Mouse (Mus musculus) ES-E14 (cell line): ENCODE data around the gene Myo16. TPM values are rescaled to one million over a fixed set of nuclear protein-coding genes. Genes with fewer than 3 reads are reported as not detected.

Experiments used
- DNase-seq: peaks from one replicate; pipeline ENCODE4 v3.0.0-alpha.2; 2013; ENCODE audit warnings: low read depth, low spot score
- H3K27ac ChIP-seq: 2 replicates; pipeline ENCODE4 v1.5.1; 2012; ENCODE audit warnings: low read depth, mild to moderate bottlenecking, low read length, moderate library complexity, mixed read lengths; ENCODE audit not compliant: poor library complexity, insufficient read depth, severe bottlenecking
- H3K36me3 ChIP-seq: 2 replicates; pipeline ENCODE4 v1.6.1; 2012; ENCODE audit warnings: mild to moderate bottlenecking, low read length, moderate library complexity, mixed read lengths; ENCODE audit not compliant: control insufficient read depth, poor library complexity, insufficient read depth, severe bottlenecking
- H3K4me1 ChIP-seq, 2 experiments: fragments of 150-350 bp in 1 of 2; sonication (generic) in 1 of 2; 2 replicates each; pipeline ENCODE4 v1.6.1; 2012; ENCODE audit warnings: low read length in 2 of 2, mild to moderate bottlenecking in 1 of 2, mixed read lengths in 1 of 2; ENCODE audit not compliant: control insufficient read depth in 2 of 2, insufficient read depth in 2 of 2, poor library complexity in 1 of 2
- H3K4me3 ChIP-seq, 2 experiments: fragments of 150-350 bp in 1 of 2; sonication (generic) in 1 of 2; 2 replicates each; pipeline ENCODE4 v1.5.1; 2012; ENCODE audit warnings: low read length in 2 of 2, low read depth in 1 of 2, mild to moderate bottlenecking in 1 of 2, mixed read lengths in 1 of 2; ENCODE audit not compliant: insufficient read depth in 1 of 2, poor library complexity in 1 of 2, severe bottlenecking in 1 of 2
- H3K9ac ChIP-seq: 2 replicates; pipeline ENCODE4 v1.6.1; 2012; ENCODE audit warnings: low read depth, mild to moderate bottlenecking, low read length, mixed read lengths; ENCODE audit not compliant: poor library complexity, insufficient read depth, severe bottlenecking
- H3K9me3 ChIP-seq: fragments of 150-350 bp; sonication (generic); 2 replicates; pipeline ENCODE4 v1.6.1; 2012; ENCODE audit warnings: low read depth, mild to moderate bottlenecking, low read length; ENCODE audit not compliant: control insufficient read depth, insufficient read depth
- CHD2 ChIP-seq: IDR thresholded peaks from 2 replicates; pipeline ENCODE4 v1.6.1; 2014; ENCODE audit warnings: mild to moderate bottlenecking, low read depth, low read length, inconsistent platforms
- HCFC1 ChIP-seq: IDR thresholded peaks from 2 replicates; pipeline ENCODE4 v1.6.1; 2012; ENCODE audit warnings: low read length, inconsistent platforms, borderline replicate concordance; ENCODE audit not compliant: insufficient read depth
- MAFK ChIP-seq: IDR thresholded peaks from 2 replicates; pipeline ENCODE4 v1.6.1; 2014; ENCODE audit warnings: mild to moderate bottlenecking, low read depth, low read length, inconsistent platforms; ENCODE audit not compliant: insufficient read depth
- ZC3H11A ChIP-seq: IDR thresholded peaks from 2 replicates; pipeline ENCODE4 v1.6.1; 2012; ENCODE audit warnings: low read depth, mild to moderate bottlenecking, inconsistent platforms, low read length, borderline replicate concordance
- ZNF384 ChIP-seq: IDR thresholded peaks from 2 replicates; pipeline ENCODE4 v1.6.1; 2012; ENCODE audit warnings: low read depth, low read length, inconsistent platforms
- in situ Hi-C, 2 experiments: fragments of 600-800 bp; cut with MboI; formaldehyde crosslinking; loops; one replicate each; pipeline ENCODE4 v1.15.1; 2025; ENCODE audit warnings: low sequenced_read_pairs in 2 of 2, inconsistent platforms in 1 of 2; ENCODE audit not compliant: unreplicated experiment in 2 of 2
- total RNA-seq: library from RNA; depleted of rRNA; stranded (reverse); fragments of 300-350 nt; gene quantifications from 2 replicates; pipeline ENCODE4 v1.2.3, GENCODE M21; 2012

Gene Myo16
- total RNA-seq, 1 experiment = 0.09 TPM

DNA sequence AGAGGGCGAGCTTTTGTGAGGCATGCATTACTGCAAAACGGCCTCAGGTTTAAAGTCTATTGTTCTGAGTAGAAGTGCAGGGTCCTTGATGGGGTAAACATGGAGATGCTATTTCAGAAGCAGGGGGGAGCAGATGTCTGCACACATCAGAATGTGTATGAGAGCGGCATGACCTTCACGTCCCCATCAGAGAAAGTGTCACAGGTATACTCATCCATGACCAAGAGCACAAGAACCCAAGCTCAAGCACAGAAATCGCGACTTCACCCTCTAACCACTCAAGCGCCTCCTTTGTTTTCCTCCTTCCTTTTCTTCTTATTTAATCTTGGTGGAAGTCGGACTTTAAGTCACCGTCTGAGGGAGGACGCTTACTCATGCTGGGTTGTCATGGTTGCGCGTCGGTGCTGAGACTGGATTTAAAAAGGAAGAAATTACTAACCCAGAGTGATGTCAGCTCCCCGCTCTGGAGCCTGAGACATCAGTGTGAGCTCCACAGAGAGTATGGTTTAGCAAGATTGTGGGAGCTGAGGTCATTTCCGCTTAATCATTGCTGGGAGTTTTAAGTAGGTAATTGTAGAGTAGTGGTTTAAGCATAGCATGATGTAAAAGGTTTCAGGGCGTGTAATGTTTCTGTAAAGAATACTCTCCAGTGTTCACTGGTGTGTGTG lies 381.0 kb downstream of the Myo16 start:
- no peak for TF ChIP-seq ZNF384
- TF ChIP-seq ZC3H11A = no peak
- TF ChIP-seq HCFC1 = no peak
- TF ChIP-seq MAFK = no peak
- no peak for TF ChIP-seq CHD2
- H3K36me3 ChIP-seq = no peaks in the 10 kb centered on the region
- H3K9me3 ChIP-seq = no peaks in the 10 kb centered on the region
- in situ Hi-C loops = no loop called here
- H3K4me1 ChIP-seq = no peaks in the 10 kb centered on the region
- no peak for DNase-seq
- H3K27ac ChIP-seq = no peak overlapping the region
- no peak overlapping the region for H3K9ac ChIP-seq
- H3K4me3 ChIP-seq = no peak overlapping the region

- no peaks in the 10 kb centered on the region for H3K9me3 ChIP-seq
- H3K4me1 ChIP-seq = peaks cover 0 to 3% of the 10 kb centered on the region in 2 experiments; a peak in 1 of 4 replicates
- H3K36me3 ChIP-seq = no peaks in the 10 kb centered on the region
- no peak for DNase-seq
- H3K27ac ChIP-seq = no peak overlapping the region
- in situ Hi-C loops = no loop called here
- no peak overlapping the region for H3K9ac ChIP-seq
- no peak for TF ChIP-seq MAFK
- TF ChIP-seq CHD2 = no peak
- TF ChIP-seq ZC3H11A = no peak
- no peak for TF ChIP-seq HCFC1
- no peak for TF ChIP-seq ZNF384
- no peak overlapping the region for H3K4me3 ChIP-seq
Measured at GRCm38 (mm10) chr8:10538319-10538718, 384.6 kb downstream of the Myo16 start.

DNA sequence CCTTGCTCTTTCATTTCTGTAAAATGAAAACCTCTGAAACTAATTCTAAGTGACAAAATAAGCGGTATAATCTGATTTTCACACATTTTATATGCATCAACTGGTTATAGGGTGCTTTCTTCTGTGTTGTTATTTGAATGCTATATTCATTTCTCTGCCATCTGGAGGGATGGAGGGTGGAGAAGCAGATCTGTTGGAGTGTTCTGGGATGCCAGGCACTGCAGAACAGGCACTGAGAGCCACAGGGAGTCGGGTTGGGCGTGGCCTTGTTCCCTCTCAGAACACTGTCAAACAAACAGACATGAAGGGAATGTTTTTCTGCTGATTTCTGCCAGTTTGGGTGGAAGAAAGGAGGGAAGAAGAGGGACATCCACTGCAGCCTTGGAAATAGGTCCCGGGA lies 386.0 kb downstream of the Myo16 start:
- Histone ChIP-seq H3K36me3 (no peaks in the 10 kb centered on the region), H3K4me3 (no peak overlapping the region), H3K4me1 (peaks cover 0 to 3% of the 10 kb centered on the region in 2 experiments; a peak in 1 of 4 replicates), H3K9me3 (no peaks in the 10 kb centered on the region), H3K9ac (no peak overlapping the region), H3K27ac (no peak overlapping the region)
- TF ChIP-seq MAFK (no peak), ZNF384 (no peak), HCFC1 (no peak), CHD2 (no peak), ZC3H11A (no peak)
- DNase-seq = no peak
- in situ Hi-C loops = no loop called here

DNA sequence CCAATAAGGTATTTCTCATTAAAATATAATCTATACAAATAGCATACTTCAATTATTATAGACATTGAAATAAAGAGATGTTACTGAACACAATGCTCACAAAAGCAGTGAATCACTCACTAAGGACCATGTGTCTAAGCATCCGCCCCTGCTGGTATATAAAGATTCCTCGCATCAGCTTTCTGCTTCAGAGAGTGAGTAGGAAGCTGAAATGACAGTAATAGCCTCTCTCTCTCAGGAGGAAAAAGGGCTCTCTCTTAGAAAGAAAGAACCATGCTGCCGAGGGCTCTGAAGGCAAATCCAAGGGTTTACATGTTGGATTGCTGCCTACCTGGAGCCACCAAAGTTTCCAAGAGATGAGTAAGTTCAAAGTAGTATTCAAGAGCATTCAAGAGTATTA lies 392.2 kb downstream of the Myo16 start:
- Histone ChIP-seq H3K9me3 (no peaks in the 10 kb centered on the region), H3K4me1 (peaks cover 0 to 2% of the 10 kb centered on the region in 2 experiments; a peak in 1 of 4 replicates), H3K9ac (no peak overlapping the region), H3K4me3 (no peak overlapping the region), H3K27ac (no peak overlapping the region), H3K36me3 (no peaks in the 10 kb centered on the region)
- no peak for DNase-seq
- TF ChIP-seq ZC3H11A = no peak
- TF ChIP-seq ZNF384 = no peak
- TF ChIP-seq CHD2 = no peak
- no peak for TF ChIP-seq MAFK
- no peak for TF ChIP-seq HCFC1
- in situ Hi-C loops = no loop called here

GRCm38 (mm10) chr8:10546519-10546918 lies 392.8 kb downstream of the Myo16 start:
- TF ChIP-seq HCFC1 (no peak), MAFK (no peak), ZC3H11A (no peak), CHD2 (no peak), ZNF384 (no peak)
- Histone ChIP-seq H3K9ac (no peak overlapping the region), H3K4me1 (no peaks in the 10 kb centered on the region), H3K36me3 (no peaks in the 10 kb centered on the region), H3K4me3 (no peak overlapping the region), H3K27ac (no peak overlapping the region), H3K9me3 (no peaks in the 10 kb centered on the region)
- in situ Hi-C loops = no loop called here
- DNase-seq = no peak
